Mouse (Mus musculus) embryonic facial prominence, embryonic 13.5 days (tissue): ENCODE measurements around the gene Gm8653. TPM values are rescaled to one million over a fixed set of nuclear protein-coding genes. Genes with fewer than 3 reads are reported as not detected.
"Not testable (repeated sequence)": the region's sequence is repeated elsewhere in the genome, so short reads cannot be mapped to it uniquely, and the experiment has no call there.

Source experiments
- ATAC-seq: fragments of 200-750 bp; cut with Nextera tagmentation; 2 replicates; pipeline ENCODE4 v1.8.0; 2017; ENCODE audit warnings: low read depth; ENCODE audit not compliant: insufficient number of reproducible peaks, insufficient read depth, low FRiP score, low TSS enrichment
- H3K27ac ChIP-seq: fragments of 300-500 bp; sonication (generic); 2 replicates; pipeline ENCODE4 v1.5.1; 2015; ENCODE audit warnings: moderate library complexity, mild to moderate bottlenecking, inconsistent platforms
- H3K27me3 ChIP-seq: fragments of 300-500 bp; sonication (generic); 2 replicates; pipeline ENCODE4 v1.6.1; 2015; ENCODE audit warnings: mild to moderate bottlenecking, inconsistent platforms
- H3K36me3 ChIP-seq: fragments of 300-500 bp; sonication (generic); 2 replicates; pipeline ENCODE4 v1.6.1; 2015; ENCODE audit warnings: mild to moderate bottlenecking, inconsistent platforms
- H3K4me1 ChIP-seq: fragments of 300-500 bp; sonication (generic); 2 replicates; pipeline ENCODE4 v1.6.1; 2015; ENCODE audit warnings: inconsistent platforms
- H3K4me2 ChIP-seq: fragments of 300-500 bp; sonication (generic); 2 replicates; pipeline ENCODE4 v1.6.1; 2015; ENCODE audit warnings: moderate library complexity, mild to moderate bottlenecking, inconsistent platforms
- H3K4me3 ChIP-seq: fragments of 300-500 bp; sonication (generic); 2 replicates; pipeline ENCODE4 v1.5.1; 2015; ENCODE audit warnings: mild to moderate bottlenecking, inconsistent platforms
- H3K9ac ChIP-seq: fragments of 300-500 bp; sonication (generic); 2 replicates; pipeline ENCODE4 v1.6.1; 2015; ENCODE audit warnings: mild to moderate bottlenecking, inconsistent platforms
- H3K9me3 ChIP-seq: fragments of 300-500 bp; sonication (generic); 2 replicates; pipeline ENCODE4 v1.6.1; 2016; ENCODE audit warnings: inconsistent platforms
- WGBS: fragments of 180-500 bp; shearing (Covaris S2); methylation state at CpG from one replicate; pipeline ENCODE4 v1.1.7; 2015; ENCODE audit warnings: mixed read lengths; 5-methylcytosine and 5-hydroxymethylcytosine counted together
- polyA plus RNA-seq: library from polyadenylated mRNA; unstranded; fragments of >200 nt; fragmentation: Nextera tagmentation; extraction: Ambion mirVana; gene quantifications from 2 replicates; pipeline ENCODE4 v1.2.1, GENCODE M21; 2015

Gm8653 gene
- not detected in 2 replicates for polyA plus RNA-seq

- not testable (repeated sequence) for H3K27ac ChIP-seq, H3K36me3 ChIP-seq, H3K9me3 ChIP-seq, H3K9ac ChIP-seq, H3K4me3 ChIP-seq, H3K4me1 ChIP-seq, H3K4me2 ChIP-seq, H3K27me3 ChIP-seq, ATAC-seq
- no CpG with 5 or more reads among the region's 2 CpGs for WGBS
These were observed at the start of gene Gm8653 for GRCm38 (mm10) chr7:22201164-22201563. Gene Gm8653, minus strand, starts transcription at chr7:22201264.

GRCm38 (mm10) chr7:22229384-22229783, 28.3 kb upstream of the Gm8653 start, which contains the start of gene Gm8453:
Gene Gm8453, minus strand, starts transcription at chr7:22229484.
- not testable (repeated sequence) for ATAC-seq, H3K27me3 ChIP-seq, H3K4me3 ChIP-seq, H3K9me3 ChIP-seq, H3K36me3 ChIP-seq, H3K4me2 ChIP-seq, H3K4me1 ChIP-seq, H3K9ac ChIP-seq, H3K27ac ChIP-seq
- WGBS: 16% methylated on average over 2 of the region's 2 CpGs

DNA sequence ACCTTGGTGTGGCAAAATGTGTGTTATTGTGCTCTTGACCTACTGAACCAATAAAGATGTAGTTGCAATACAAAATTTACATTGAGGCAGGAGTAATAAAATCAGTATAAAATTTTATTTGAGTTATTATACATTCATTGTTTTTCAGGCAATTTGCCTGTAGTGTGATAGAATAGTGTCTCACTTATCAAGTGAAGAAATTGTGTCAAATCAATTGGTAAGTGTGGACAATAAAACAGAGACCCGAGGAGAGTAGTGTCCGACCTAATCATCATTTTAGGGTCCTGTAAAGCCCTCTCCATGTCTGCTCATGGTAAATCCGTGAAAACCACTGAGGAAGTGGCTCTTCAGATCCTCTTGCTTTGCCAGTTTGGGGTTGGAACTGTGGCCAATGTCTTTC, 12.0 kb downstream of the Gm8653 start, which contains the start of gene Vmn1r143:
Gene Vmn1r143 (plus strand): TSS at position 301 of the 400 bp plus-strand sequence.
- not testable (repeated sequence) for H3K27me3 ChIP-seq, H3K9me3 ChIP-seq, H3K27ac ChIP-seq, H3K4me3 ChIP-seq, H3K36me3 ChIP-seq, ATAC-seq, H3K9ac ChIP-seq, H3K4me1 ChIP-seq, H3K4me2 ChIP-seq
- WGBS: no CpG with 5 or more reads among the region's 3 CpGs

GRCm38 (mm10) chr7:22163935-22164334, 37.1 kb downstream of the Gm8653 start, which contains the start of gene Vmn1r142:
Gene Vmn1r142, minus strand, starts transcription at chr7:22164035.
- no CpG with 5 or more reads among the region's 3 CpGs for WGBS
- H3K36me3 ChIP-seq, H3K27ac ChIP-seq, H3K4me1 ChIP-seq, H3K9me3 ChIP-seq, ATAC-seq, H3K4me2 ChIP-seq, H3K4me3 ChIP-seq, H3K9ac ChIP-seq, H3K27me3 ChIP-seq: not testable (repeated sequence)

Other genes with a start within 250 kb of the Gm8653 start
- not detected in 2 replicates for gene Vmn1r137, start 206.7 kb downstream of the Gm8653 start, polyA plus RNA-seq
- not detected in 2 replicates for gene Vmn1r138, start 172.4 kb downstream of the Gm8653 start, polyA plus RNA-seq
- gene Gm6176, start 145.0 kb downstream of the Gm8653 start, polyA plus RNA-seq: not detected in 2 replicates
- gene Vmn1r139, start 132.2 kb downstream of the Gm8653 start, polyA plus RNA-seq: not detected in 2 replicates
- gene Gm16451, start 83.0 kb downstream of the Gm8653 start, polyA plus RNA-seq: not detected in 2 replicates
- not detected in 2 replicates for gene Gm10666, start 66.5 kb downstream of the Gm8653 start, polyA plus RNA-seq
- gene Vmn1r142, start 37.2 kb downstream of the Gm8653 start, polyA plus RNA-seq: not detected in 2 replicates
- not detected in 2 replicates for gene Vmn1r143, start 11.9 kb downstream of the Gm8653 start, polyA plus RNA-seq
- not detected in 2 replicates for gene Gm8453, start 28.2 kb upstream of the Gm8653 start, polyA plus RNA-seq
- gene Gm4187, start 128.5 kb upstream of the Gm8653 start, polyA plus RNA-seq: not detected in 2 replicates
- gene Gm8660, start 169.8 kb upstream of the Gm8653 start, polyA plus RNA-seq: not detected in 2 replicates
- gene Vmn1r148, start 212.3 kb upstream of the Gm8653 start, polyA plus RNA-seq: not detected in 2 replicates
- gene Vmn1r149, start 237.0 kb upstream of the Gm8653 start, polyA plus RNA-seq: not detected in 2 replicates